Mouse (Mus musculus): ENCODE results near the gene Tmcc1.

- no peak for TF ChIP-seq FLI1 (IDR thresholded peaks at IDR 0.05; ENCODE audit: low read length)
- no peak for TF ChIP-seq GATA1 (IDR thresholded peaks at IDR 0.05; ENCODE audit: borderline replicate concordance, low read length)
Observed at GRCm38 (mm10) chr6:115995531-115995941, 197.8 kb downstream of the Tmcc1 start.
